Mouse (Mus musculus) limb, embryonic 12.5 days (tissue): Measurements from ENCODE around the gene Areg. TPM values are rescaled to one million over a fixed set of nuclear protein-coding genes. Genes with fewer than 3 reads are reported as not detected.

ENCODE experiments used
- ATAC-seq: fragments of 200-750 bp; cut with Nextera tagmentation; 2 replicates; pipeline ENCODE4 v1.8.0; 2017; ENCODE audit warnings: low read depth, moderate TSS enrichment; ENCODE audit not compliant: insufficient number of reproducible peaks, insufficient read depth, low FRiP score, low TSS enrichment
- H3K27ac ChIP-seq: fragments of 300-500 bp; sonication (generic); 2 replicates; pipeline ENCODE4 v1.5.1; 2016; ENCODE audit warnings: mild to moderate bottlenecking, moderate library complexity
- H3K27me3 ChIP-seq: fragments of 300-500 bp; sonication (generic); 2 replicates; pipeline ENCODE4 v1.6.1; 2016; ENCODE audit warnings: mild to moderate bottlenecking, moderate library complexity
- H3K36me3 ChIP-seq: fragments of 300-500 bp; sonication (generic); 2 replicates; pipeline ENCODE4 v1.6.1; 2016; ENCODE audit warnings: mild to moderate bottlenecking, moderate library complexity
- H3K4me1 ChIP-seq: fragments of 300-500 bp; sonication (generic); replicated peaks from 2 replicates; pipeline ENCODE4 v1.6.1; 2016
- H3K4me2 ChIP-seq: fragments of 300-500 bp; sonication (generic); 2 replicates; pipeline ENCODE4 v1.6.1; 2016; ENCODE audit warnings: mild to moderate bottlenecking, moderate library complexity
- H3K4me3 ChIP-seq: fragments of 300-500 bp; sonication (generic); replicated peaks from 2 replicates; pipeline ENCODE4 v1.5.1; 2016; ENCODE audit warnings: mild to moderate bottlenecking
- H3K9ac ChIP-seq: fragments of 300-500 bp; sonication (generic); replicated peaks from 2 replicates; pipeline ENCODE4 v1.6.1; 2016; ENCODE audit warnings: mild to moderate bottlenecking, moderate library complexity
- H3K9me3 ChIP-seq: fragments of 300-500 bp; sonication (generic); 2 replicates; pipeline ENCODE4 v1.6.1; 2016; ENCODE audit warnings: mild to moderate bottlenecking, moderate library complexity
- WGBS: fragments of 180-500 bp; shearing (Covaris S2); methylation state at CpG from one replicate; pipeline ENCODE4 v1.1.7; 2016; 5-methylcytosine and 5-hydroxymethylcytosine counted together
- polyA plus RNA-seq: library from polyadenylated mRNA; unstranded; fragments of >200 nt; fragmentation: Nextera tagmentation; extraction: Ambion mirVana; gene quantifications from 2 replicates; pipeline ENCODE4 v1.2.1, GENCODE M21; 2016

The Areg gene
- polyA plus RNA-seq: 0.16 TPM in 1 of 2 replicates, not detected in the other

DNA sequence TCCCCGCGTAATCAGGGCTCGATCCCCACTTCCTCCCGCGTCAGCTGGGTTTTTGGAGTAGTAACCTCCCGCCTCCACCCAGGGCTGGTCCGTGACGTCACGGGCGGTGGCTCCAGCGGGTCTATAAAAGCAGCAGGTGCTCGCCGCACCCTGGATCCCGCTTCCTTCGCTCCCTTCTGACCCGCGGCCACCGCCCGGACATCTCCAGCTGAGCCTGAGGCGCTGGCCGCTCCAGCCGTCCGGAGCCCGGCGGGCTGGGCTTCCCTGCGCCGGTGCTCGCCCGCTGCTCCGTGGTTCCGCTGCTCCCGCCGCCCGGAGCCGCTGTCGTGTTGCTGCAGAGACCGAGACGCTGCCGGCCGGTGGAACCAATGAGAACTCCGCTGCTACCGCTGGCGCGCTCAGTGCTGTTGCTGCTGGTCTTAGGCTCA, at the start of gene Areg:
TSS of gene Areg (plus strand) at position 154 of the 428 bp plus-strand sequence.
- Histone ChIP-seq H3K36me3 (no peaks in the 10 kb centered on the region), H3K4me1 (peaks cover 10% of the 10 kb centered on the region), H3K4me2 (peak within 1 kb of the TSS; percentile 95), H3K27me3 (peaks cover 32% of the 10 kb centered on the region), H3K9me3 (no peaks in the 10 kb centered on the region), H3K9ac (peak within 1 kb of the TSS; percentile 44; the same call in 1 of the 2 replicates), H3K27ac (no peak within 1 kb of the TSS), H3K4me3 (peak within 1 kb of the TSS; percentile 55)
- under 1% methylated on average over 44 of the region's 44 CpGs for WGBS
- ATAC-seq: peak; percentile 82; the same call in 1 of the 2 replicates

DNA sequence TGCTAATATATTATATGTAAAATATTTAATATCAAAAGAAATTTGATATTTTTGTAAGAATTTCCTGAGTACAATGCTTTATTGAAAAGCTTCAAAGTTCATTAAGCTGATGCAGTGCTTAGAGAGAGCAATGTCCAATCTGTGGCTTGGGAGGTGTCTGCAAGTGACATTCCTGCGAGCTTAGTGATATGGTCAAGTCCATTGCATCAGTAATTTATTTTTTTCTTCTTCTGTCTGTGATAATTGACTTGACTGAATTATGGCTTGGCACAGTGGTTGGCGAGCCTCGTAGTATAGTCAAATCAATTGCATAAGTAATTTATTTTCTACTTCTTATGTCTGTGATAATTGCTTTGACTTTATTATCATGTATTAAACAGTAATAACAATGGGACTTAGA, 49.1 kb upstream of the Areg start:
- WGBS: 82% methylated on average over 3 of the region's 3 CpGs
- H3K27ac ChIP-seq: no peak overlapping the region

DNA sequence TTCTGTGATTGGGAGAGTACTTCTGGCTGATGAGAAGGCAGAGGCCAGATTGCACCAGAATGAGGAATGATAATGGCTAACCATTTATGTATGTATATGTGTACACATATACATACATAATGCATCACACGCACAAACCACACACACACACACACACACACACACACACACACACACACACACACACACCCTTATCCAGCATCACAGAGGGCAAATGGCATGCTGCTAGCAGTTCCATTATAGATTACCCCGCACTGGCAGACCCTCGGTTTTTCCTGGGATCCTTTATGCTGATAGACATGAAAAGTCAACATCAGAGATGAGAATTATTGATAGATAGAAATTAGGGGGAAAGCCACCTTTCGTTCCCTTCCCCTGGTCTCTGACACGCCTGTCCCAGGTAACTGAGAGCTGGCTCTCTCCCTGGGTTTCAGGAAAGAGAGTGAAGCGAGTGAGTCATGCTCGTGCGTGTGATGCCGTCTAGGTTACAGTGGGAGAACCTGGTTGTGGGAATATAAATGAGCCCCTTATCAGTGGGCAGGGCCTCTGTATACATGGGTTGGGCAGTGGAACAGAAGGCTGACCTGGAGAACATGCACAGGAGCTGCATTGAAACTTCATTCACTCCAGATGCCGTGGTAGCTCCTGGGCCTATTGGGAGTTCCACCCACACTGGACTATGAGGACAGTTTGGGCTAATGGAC, 41.3 kb upstream of the Areg start:
- H3K9me3 ChIP-seq: no peaks in the 10 kb centered on the region
- H3K4me3 ChIP-seq: no peak overlapping the region
- no peaks in the 10 kb centered on the region for H3K27me3 ChIP-seq
- ATAC-seq: no peak
- no peak overlapping the region for H3K9ac ChIP-seq
- no peak overlapping the region for H3K4me2 ChIP-seq
- 91% methylated on average over 10 of the region's 10 CpGs for WGBS
- no peak overlapping the region for H3K27ac ChIP-seq
- no peaks in the 10 kb centered on the region for H3K36me3 ChIP-seq
- no peaks in the 10 kb centered on the region for H3K4me1 ChIP-seq

More for the DNA sequence above, 49.1 kb upstream of the Areg start:
- H3K9ac ChIP-seq: no peak overlapping the region
- ATAC-seq: no peak
- no peaks in the 10 kb centered on the region for H3K9me3 ChIP-seq
- H3K27me3 ChIP-seq: no peaks in the 10 kb centered on the region
- H3K36me3 ChIP-seq: no peaks in the 10 kb centered on the region
- no peak overlapping the region for H3K4me2 ChIP-seq
- no peak overlapping the region for H3K4me3 ChIP-seq
- no peaks in the 10 kb centered on the region for H3K4me1 ChIP-seq

DNA sequence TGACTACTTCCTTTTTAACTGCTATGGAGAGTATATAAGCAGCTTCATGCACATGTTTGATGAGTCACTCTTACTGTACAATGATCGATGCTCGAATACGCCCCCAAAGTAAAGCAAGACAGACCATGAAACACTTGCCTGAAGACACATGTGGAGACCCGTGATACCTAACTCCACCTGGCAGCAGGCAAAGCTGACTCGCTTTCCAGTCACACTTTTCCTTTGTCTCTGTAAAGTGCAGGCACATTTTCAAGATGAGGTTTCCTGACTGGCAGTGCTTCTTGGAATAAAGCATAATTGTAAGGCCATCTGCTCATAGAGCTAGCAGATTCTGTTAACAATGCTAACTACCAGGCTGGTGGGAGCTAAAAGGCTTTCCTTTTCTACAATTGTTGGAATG, 37.7 kb upstream of the Areg start:
- Histone ChIP-seq H3K4me3 (no peak overlapping the region), H3K9ac (no peak overlapping the region), H3K9me3 (no peaks in the 10 kb centered on the region), H3K27ac (no peak overlapping the region), H3K4me1 (no peaks in the 10 kb centered on the region), H3K4me2 (no peak overlapping the region), H3K27me3 (no peaks in the 10 kb centered on the region), H3K36me3 (no peaks in the 10 kb centered on the region)
- WGBS: 86% methylated on average over 5 of the region's 5 CpGs
- no peak for ATAC-seq

DNA sequence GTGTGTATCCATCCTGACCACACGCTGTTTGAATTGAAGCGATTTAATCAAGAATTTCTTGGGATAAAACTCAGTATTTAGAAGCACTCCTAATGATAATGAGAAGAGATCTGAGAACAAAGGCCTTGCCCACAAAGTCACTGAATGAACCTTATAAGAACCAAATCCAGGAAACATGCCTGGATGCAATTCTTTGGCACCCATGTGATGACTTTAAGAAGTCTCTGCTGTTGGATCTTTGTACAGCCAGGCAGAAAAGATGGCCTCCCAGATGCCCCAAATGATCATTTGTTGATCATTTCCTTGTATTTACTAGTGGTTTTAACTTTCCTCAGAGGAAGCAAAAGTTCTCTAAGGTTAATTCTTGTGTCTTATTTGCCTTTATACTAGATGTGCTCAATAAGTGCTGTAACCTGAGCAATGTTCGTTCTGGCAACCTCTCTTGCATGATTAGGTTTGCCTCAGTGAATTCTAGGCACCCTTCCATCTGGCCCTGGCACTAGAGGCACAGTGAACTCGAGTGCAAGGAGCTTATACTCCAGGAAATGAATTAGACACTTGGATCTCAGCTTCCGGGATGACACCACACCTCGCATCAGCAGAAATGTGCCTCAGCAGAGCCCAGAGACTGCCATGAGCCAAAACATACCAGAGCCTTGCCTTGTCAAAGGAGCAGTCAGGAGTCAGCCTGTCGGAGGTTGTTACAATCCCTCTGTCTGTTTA, 35.3 kb upstream of the Areg start:
- Histone ChIP-seq H3K9me3 (no peaks in the 10 kb centered on the region), H3K27ac (no peak overlapping the region), H3K9ac (no peak overlapping the region), H3K27me3 (no peaks in the 10 kb centered on the region), H3K36me3 (no peaks in the 10 kb centered on the region), H3K4me3 (no peak overlapping the region), H3K4me2 (no peak overlapping the region), H3K4me1 (no peaks in the 10 kb centered on the region)
- 82% methylated on average over 7 of the region's 7 CpGs for WGBS
- ATAC-seq: no peak

DNA sequence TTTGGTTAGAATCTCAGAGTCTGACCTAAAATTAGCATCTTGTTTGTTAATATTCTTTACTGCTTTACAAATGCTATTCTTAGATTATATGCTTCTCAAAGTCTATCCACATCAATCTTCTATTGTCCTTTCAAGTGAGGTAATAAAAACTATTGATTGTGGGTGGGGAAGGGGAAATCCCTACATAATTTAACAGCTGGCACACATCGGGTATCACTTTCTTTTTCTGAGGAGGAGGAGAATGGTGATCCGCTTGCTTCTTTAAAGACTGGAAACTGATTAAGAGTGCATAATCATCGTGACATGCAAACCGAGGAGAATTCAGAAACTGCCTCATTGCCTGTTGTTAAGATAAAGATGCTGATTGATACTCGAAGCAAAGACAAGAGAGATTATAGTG, 33.2 kb upstream of the Areg start:
- H3K27me3 ChIP-seq: no peaks in the 10 kb centered on the region
- no peak overlapping the region for H3K27ac ChIP-seq
- no peaks in the 10 kb centered on the region for H3K4me1 ChIP-seq
- no peak overlapping the region for H3K4me2 ChIP-seq
- 85% methylated on average over 5 of the region's 5 CpGs for WGBS
- H3K36me3 ChIP-seq: no peaks in the 10 kb centered on the region
- H3K4me3 ChIP-seq: no peak overlapping the region
- no peak overlapping the region for H3K9ac ChIP-seq
- H3K9me3 ChIP-seq: no peaks in the 10 kb centered on the region
- no peak for ATAC-seq

DNA sequence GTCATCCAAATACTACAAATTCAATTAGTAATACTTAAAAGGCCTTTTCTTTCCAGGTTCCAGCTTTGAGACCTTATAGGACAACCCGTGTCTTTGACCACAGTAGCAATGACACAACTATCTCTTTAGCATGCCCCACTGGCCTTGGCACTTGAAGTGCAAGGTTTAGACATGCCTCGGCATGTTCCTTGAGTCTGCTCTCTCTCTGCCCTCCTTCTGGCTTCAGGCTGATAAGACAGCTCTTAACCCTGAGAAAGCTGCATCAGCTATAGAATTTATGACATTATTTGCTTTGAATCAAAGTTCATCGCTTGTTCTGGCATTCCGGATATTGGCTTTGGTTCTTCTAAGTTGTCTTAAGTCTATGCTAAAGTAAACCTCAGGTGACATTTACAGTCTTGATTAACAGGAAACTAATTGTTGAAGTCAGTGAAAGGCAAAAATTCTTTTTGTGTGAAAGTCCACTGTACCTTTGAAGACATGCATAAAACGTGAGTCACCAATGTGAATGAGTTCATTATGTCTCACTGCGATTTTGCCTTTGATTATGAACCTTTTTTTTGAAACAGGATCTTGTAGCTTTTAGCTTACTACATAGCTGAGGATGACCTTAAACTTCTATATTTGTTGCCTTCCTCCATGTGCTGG, 29.3 kb upstream of the Areg start:
- Histone ChIP-seq H3K27me3 (no peaks in the 10 kb centered on the region), H3K4me3 (no peak overlapping the region)

DNA sequence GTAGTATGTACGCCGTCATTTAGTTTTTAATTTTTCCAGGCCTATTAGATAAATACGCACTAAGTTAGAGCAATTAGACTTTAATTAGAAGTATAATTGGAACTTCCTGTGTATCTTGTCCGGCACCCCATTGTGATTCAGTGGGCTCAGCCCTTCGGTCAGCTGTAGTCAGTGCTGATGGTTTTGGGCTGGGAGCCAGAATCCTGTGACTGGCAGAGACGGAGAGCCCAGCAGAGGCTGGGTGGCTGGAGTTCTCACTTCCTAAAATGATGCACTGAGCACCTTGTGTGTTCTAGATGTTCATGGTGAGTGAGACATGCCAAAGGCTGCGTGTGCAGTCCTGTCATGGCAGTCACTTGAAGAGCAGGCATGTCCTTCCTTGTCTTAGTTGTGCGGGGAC, 28.4 kb upstream of the Areg start:
- ATAC-seq: no peak
- H3K4me1 ChIP-seq: no peaks in the 10 kb centered on the region
- no peaks in the 10 kb centered on the region for H3K9me3 ChIP-seq
- H3K4me3 ChIP-seq: no peak overlapping the region
- no peaks in the 10 kb centered on the region for H3K27me3 ChIP-seq
- no peaks in the 10 kb centered on the region for H3K36me3 ChIP-seq
- no peak overlapping the region for H3K27ac ChIP-seq
- H3K4me2 ChIP-seq: no peak overlapping the region
- H3K9ac ChIP-seq: no peak overlapping the region
- 83% methylated on average over 8 of the region's 8 CpGs for WGBS

More for the DNA sequence above, 29.3 kb upstream of the Areg start:
- H3K4me2 ChIP-seq: no peak overlapping the region
- no peaks in the 10 kb centered on the region for H3K9me3 ChIP-seq
- no peaks in the 10 kb centered on the region for H3K4me1 ChIP-seq
- 85% methylated on average over 6 of the region's 6 CpGs for WGBS
- ATAC-seq: no peak
- no peak overlapping the region for H3K9ac ChIP-seq
- H3K36me3 ChIP-seq: no peaks in the 10 kb centered on the region
- no peak overlapping the region for H3K27ac ChIP-seq

DNA sequence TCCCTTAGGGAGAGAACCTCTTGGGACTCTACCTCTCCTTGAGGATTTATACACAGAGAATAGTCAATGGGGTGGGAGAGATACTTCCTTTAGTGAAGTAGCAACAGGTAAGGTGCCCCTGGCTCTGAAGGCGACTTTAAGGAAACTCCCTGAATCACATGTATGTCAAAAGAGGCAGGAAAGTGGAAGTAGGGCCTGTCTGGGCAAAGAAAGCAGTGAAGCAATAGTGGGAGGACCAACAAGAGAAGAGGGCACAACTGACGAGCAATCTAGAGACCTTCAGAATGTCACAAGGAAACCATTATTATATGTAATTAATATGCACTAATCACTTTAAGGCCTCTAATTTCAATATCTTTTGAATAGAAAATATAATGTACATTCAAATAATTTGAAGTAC, 25.4 kb upstream of the Areg start:
- H3K27ac ChIP-seq: no peak overlapping the region
- WGBS: 83% methylated on average over 2 of the region's 2 CpGs
- ATAC-seq: no peak
- H3K9ac ChIP-seq: no peak overlapping the region
- H3K9me3 ChIP-seq: no peaks in the 10 kb centered on the region
- H3K36me3 ChIP-seq: no peaks in the 10 kb centered on the region
- no peak overlapping the region for H3K4me2 ChIP-seq
- H3K4me3 ChIP-seq: no peak overlapping the region
- no peaks in the 10 kb centered on the region for H3K27me3 ChIP-seq
- no peaks in the 10 kb centered on the region for H3K4me1 ChIP-seq

DNA sequence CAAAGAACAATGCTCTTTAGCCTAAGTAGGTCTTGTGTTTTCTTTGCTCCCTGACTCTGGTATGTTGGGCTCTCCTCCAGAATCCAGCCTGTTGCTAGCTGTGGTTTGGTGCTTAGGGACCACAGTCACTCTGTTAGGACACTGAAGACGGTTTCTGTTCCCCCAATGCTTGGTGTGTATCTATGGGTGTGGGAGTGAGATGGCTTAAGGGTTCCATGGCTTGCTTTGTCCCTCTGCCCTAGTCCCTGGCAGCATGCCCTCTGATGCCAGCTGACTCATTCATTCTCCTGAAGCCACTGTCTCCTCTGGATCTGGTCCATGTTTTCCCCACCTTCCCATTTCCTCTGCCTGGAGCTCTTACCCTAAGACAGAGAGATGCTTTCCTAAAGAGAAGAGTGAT, 24.8 kb upstream of the Areg start:
- H3K4me3 ChIP-seq: no peak overlapping the region
- H3K4me1 ChIP-seq: no peaks in the 10 kb centered on the region
- H3K9ac ChIP-seq: no peak overlapping the region
- WGBS: 77% methylated on average over 1 of the region's 1 CpGs
- no peak overlapping the region for H3K4me2 ChIP-seq
- H3K36me3 ChIP-seq: no peaks in the 10 kb centered on the region
- no peaks in the 10 kb centered on the region for H3K9me3 ChIP-seq
- no peak overlapping the region for H3K27ac ChIP-seq
- H3K27me3 ChIP-seq: no peaks in the 10 kb centered on the region
- no peak for ATAC-seq

DNA sequence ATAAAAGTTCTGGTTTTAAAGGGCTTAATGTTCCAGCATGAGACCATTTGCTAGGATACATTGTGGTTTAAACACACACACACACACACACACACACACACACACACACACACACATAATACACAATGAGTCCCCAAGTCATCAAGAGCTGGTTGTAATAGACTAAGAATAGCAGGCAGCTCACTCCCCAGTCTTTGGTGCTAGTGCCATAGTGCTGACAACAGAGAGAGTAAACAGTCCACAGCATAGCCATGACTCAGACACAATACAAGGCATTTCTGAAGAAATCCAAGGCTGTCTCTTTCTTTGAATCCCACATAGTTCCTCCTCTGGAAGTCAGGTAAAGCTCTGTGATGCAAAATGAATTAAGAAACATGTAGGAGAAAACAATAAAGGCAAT, 20.8 kb upstream of the Areg start:
- no peaks in the 10 kb centered on the region for H3K36me3 ChIP-seq
- H3K9ac ChIP-seq: no peak overlapping the region
- ATAC-seq: no peak
- H3K4me3 ChIP-seq: no peak overlapping the region
- H3K9me3 ChIP-seq: no peaks in the 10 kb centered on the region
- no peak overlapping the region for H3K27ac ChIP-seq
- no peak overlapping the region for H3K4me2 ChIP-seq
- no peaks in the 10 kb centered on the region for H3K27me3 ChIP-seq
- H3K4me1 ChIP-seq: no peaks in the 10 kb centered on the region
